9 mouse cellular contexts compared by ENCODE assay signal in genomic region chr8:23531551-23532142, GRCm38 (mm10).
DNase-seq lines count a peak whose midpoint lies in the region; ATAC-seq lines count a peak whose summit lies in the region.
"Had no signal": no experiment of that assay in that cellular context is flagged by ENCODE, and none has a peak within 500 bp of the region (broad histone marks: within the 10 kb centered on the region; RNA-seq: fewer than 3 reads in every experiment).

No protein-coding gene starts in this region.

- H3K4me1 ChIP-seq in forebrain, embryonic 11.5 days (replicated peaks; ENCODE audit: control insufficient read depth, insufficient read depth, low read length): no peaks in the 10 kb centered on the region
- no peaks in the 10 kb centered on the region for H3K4me1 ChIP-seq in kidney, embryonic 15.5 days
- H3K4me1 ChIP-seq in liver, embryonic 11.5 days (replicated peaks; ENCODE audit: control insufficient read depth, insufficient read depth, low read length): no peaks in the 10 kb centered on the region

- WGBS in forebrain, embryonic 11.5 days: 54% methylated on average over 10 of the region's 10 CpGs
- 52% methylated on average over 10 of the region's 10 CpGs for WGBS in kidney, embryonic 15.5 days
- 53% methylated on average over 10 of the region's 10 CpGs for WGBS in liver, embryonic 11.5 days

- H3K4me2 ChIP-seq in forebrain, embryonic 11.5 days (ENCODE audit: low read depth, low read length, severe bottlenecking): no peak overlapping the region
- H3K4me2 ChIP-seq in kidney, embryonic 15.5 days: no peak overlapping the region
- no peak overlapping the region for H3K4me2 ChIP-seq in liver, embryonic 11.5 days

- H3K27ac ChIP-seq in forebrain, embryonic 11.5 days (ENCODE audit: low read depth, low read length): no peak overlapping the region
- H3K27ac ChIP-seq in kidney, embryonic 15.5 days: no peak overlapping the region
- no peak overlapping the region for H3K27ac ChIP-seq in liver, embryonic 11.5 days (ENCODE audit: low read depth, low read length)

- no peak overlapping the region for H3K4me3 ChIP-seq in forebrain, embryonic 11.5 days (ENCODE audit: low read depth, low read length)
- H3K4me3 ChIP-seq in kidney, embryonic 15.5 days (replicated peaks): no peak overlapping the region
- H3K4me3 ChIP-seq in liver, embryonic 11.5 days (ENCODE audit: low read depth, low read length): no peak overlapping the region
- H3K4me3 ChIP-seq: myocyte had no signal

- H3K36me3 ChIP-seq in forebrain, embryonic 11.5 days (ENCODE audit: control insufficient read depth, insufficient read depth, low read length): no peaks in the 10 kb centered on the region
- H3K36me3 ChIP-seq in kidney, embryonic 15.5 days: no peaks in the 10 kb centered on the region
- no peaks in the 10 kb centered on the region for H3K36me3 ChIP-seq in liver, embryonic 11.5 days (ENCODE audit: control insufficient read depth, insufficient read depth, low read length)

- no peaks in the 10 kb centered on the region for H3K27me3 ChIP-seq in forebrain, embryonic 11.5 days (ENCODE audit: control insufficient read depth, insufficient read depth, low read length)
- no peaks in the 10 kb centered on the region for H3K27me3 ChIP-seq in kidney, embryonic 15.5 days
- H3K27me3 ChIP-seq in liver, embryonic 11.5 days (replicated peaks; ENCODE audit: control insufficient read depth, insufficient read depth, low read length): no peaks in the 10 kb centered on the region

- DNase-seq in adrenal gland, adult (ENCODE audit: inconsistent age in 2 of 2, low spot score in 1 of 2): peak; percentile 38 to 77
- no peak for DNase-seq in adrenal gland, postnatal 4 days (ENCODE audit: low spot score in 2 of 2)
- peak; percentile 79 for DNase-seq in ZHBTc4 (ENCODE audit: low read depth, low spot score)
- DNase-seq in forebrain, embryonic 11.5 days (ENCODE audit: low spot score): peak; percentile 78
- peak; percentile 37 for DNase-seq in liver, embryonic 11.5 days (ENCODE audit: low spot score)
- DNase-seq in retina, embryonic 14.5 days (ENCODE audit: low spot score): peak; percentile 68

- no peak overlapping the region for H3K9ac ChIP-seq in forebrain, embryonic 11.5 days (ENCODE audit: low read length)
- H3K9ac ChIP-seq in kidney, embryonic 15.5 days: no peak overlapping the region
- H3K9ac ChIP-seq in liver, embryonic 11.5 days (ENCODE audit: low read depth, low read length): no peak overlapping the region

- ATAC-seq in forebrain, embryonic 11.5 days (replicated peaks; ENCODE audit: low FRiP score): 0 out of 2 replicates have a peak, but pooled peaks have one; percentile 42
- 0 out of 2 replicates have a peak, but pooled peaks have one; percentile 25 for ATAC-seq in kidney, embryonic 15.5 days (replicated peaks; ENCODE audit: low FRiP score)
- ATAC-seq in liver, embryonic 11.5 days (replicated peaks; ENCODE audit: low FRiP score): no peak
- no peak for ATAC-seq in megakaryocyte-erythroid progenitor cell, adult 5-6 weeks (replicated peaks; ENCODE audit: low FRiP score, low TSS enrichment, poor library complexity, severe bottlenecking)

- no peaks in the 10 kb centered on the region for H3K9me3 ChIP-seq in forebrain, embryonic 11.5 days (ENCODE audit: control insufficient read depth, low read length)
- H3K9me3 ChIP-seq in kidney, embryonic 15.5 days (replicated peaks): no peaks in the 10 kb centered on the region
- H3K9me3 ChIP-seq in liver, embryonic 11.5 days (ENCODE audit: control insufficient read depth, low read length): no peaks in the 10 kb centered on the region

Comparison
In these comparisons a context has a peak if more than half of its experiments do, and no peak if none do; other contexts are left out.
1. DNase-seq: peak in adrenal gland, adult (2 of 2), ZHBTc4 (single experiment), forebrain, embryonic 11.5 days (single experiment), liver, embryonic 11.5 days (single experiment) and retina, embryonic 14.5 days (single experiment); none in adrenal gland, postnatal 4 days (0 of 2).
2. ATAC-seq: peak in forebrain, embryonic 11.5 days (single experiment) and kidney, embryonic 15.5 days (single experiment); none in liver, embryonic 11.5 days (single experiment) and megakaryocyte-erythroid progenitor cell, adult 5-6 weeks (single experiment).